Mouse (Mus musculus): ENCODE measurements around the gene Syt8.

Syt8 gene

DNA sequence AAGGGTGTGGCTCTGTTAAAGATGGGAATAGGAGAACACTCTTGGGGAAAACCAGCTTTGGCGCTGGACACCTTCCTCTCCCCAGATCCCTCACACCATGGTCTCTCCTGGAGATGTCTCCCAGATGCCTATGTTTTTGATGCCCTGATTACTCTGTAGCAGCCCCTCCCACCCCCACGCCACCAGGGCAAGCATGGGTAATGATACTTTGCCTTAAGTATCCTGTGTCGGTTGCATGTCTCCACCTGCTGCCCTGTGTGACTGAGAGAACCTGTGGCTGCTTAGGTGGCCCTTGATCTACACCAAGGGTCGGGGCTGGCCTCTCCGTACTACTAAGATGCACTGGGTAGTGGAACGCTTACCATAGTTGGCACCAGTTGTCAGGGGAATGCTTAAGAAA, 43.4 kb downstream of the Syt8 start:
- no peak for DNase-seq

DNA sequence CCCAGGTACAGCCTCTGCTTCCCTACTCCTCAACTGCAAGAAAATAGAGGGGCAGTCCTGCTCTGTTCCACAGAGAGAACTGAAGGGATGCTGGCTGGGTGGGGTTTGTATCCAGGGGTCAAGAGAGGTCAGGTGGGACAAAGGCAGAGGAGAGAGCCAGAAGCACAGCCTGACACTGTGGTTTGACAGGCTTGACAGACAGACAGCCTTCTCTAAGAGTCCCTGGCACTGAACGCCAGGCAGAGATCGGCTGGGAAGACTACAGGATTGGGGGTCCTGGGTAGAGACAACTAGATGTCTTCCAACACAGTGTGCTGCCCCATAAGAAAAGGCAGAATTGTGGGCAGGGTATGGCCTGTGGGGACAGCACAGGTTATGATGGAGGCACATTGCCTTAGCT, 43.9 kb downstream of the Syt8 start:
- DNase-seq = no peak

DNA sequence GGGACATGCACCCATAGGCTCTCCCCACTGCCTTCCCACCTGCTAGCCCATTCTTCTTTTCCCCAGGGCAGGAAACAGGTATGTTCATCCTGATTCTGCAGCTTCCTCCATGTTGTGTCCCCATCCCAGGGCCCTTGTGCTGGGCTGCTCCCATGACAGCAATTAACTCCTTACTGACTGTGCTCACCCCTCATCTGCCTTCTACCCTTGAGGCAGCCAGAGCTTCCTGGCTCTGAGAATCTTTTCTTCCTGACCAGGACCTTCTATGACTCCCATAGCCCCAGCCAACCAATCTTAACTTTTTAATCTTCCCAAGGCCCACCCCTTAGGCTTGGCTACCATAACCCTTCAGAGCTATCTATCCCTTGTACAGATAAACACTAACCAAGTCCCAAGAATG, 44.7 kb downstream of the Syt8 start:
- peak; percentile 0 for DNase-seq

DNA sequence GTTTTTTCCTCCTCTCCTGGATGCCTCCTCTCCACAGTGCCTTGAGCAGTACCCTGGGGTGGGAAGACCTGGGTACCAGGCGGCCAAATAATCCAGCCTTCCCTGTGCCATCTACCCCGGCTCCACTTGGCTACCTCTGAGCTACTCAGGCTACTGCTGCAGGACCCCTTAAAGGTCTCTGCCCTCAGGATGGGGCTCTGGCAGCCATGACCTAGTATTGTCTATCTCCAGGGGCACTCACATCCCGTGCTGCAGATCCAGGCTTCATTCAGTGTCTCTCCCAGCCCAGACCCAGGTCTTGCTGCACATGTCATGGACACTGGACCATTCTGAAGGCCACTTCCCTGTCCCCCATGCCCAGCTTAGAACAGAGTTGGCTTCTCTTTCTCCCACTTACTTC, 45.2 kb downstream of the Syt8 start:
- DNase-seq = peak; percentile 1

DNA sequence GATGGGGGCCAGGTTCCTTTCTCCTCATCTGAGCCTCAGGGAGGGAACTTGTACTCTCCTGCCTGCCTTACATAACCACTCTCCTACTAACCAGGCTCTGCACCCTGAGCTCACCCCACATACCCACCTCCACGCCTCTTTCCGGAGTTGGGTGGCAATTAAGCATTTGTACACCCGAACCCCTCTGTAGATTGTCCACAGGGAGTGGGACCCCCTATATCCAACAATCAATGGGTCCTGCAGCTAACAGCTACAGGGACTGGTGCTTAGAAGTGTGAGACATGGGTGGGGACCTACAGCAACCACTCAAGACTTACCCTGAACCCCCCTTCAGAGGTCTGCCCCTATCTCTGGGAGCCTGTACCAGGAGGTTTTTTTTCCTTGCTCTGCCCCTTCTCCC, 46.0 kb downstream of the Syt8 start:
- DNase-seq = no peak

DNA sequence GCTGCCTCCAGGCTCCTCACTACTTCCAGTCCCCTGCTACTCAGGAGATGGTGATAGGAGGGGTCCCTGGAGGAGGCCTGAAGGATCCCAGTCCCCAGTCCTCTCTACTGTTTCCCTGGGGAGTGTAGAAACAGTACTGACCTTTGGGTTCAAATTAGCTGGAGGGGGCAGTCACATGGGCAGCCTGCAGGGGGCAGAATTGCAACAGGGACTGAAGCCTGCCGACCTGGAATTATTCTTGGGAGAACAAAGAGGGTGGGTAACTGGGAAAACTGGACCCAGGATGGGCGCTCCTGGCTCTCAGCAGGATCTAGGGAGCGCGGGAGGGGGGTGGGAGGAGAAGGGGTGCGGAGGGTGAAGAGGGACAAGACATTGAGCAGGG, 46.5 kb downstream of the Syt8 start:
- DNase-seq = peak; percentile 37

DNA sequence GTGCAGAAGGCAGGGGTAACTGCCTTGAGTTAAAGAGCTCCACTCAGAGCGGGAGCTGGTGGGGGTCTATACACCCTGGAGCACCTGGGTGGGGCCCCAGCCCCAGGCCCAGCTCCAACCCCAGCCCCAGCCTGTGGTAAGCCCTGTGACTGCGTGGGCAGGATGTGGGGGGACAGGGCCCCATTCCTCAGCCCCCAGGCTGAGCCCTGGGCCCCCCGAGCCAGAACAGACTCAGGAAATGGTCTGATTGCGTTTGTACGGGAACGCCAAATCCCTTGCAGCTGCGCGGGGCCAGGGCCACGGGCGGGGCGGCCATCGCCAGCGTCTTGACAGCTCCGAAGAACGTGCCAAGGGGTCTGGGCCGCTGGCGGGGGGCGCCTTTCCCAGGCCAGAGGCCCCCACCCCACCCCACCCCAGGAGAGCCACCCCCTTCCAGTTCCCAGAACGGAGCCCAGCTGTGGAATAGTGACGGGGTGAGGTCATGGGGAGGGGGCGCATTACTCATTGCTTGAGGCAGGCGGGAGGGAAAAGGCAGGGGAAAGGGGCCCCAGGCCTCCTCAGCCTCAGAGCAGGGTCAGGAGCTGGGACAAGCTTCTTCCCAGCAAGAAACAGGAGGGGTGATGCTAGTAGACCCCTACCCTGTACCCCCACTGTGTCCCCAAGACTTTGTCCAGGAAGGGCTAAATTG, 47.1 kb downstream of the Syt8 start:
- DNase-seq = peak; percentile 12

DNA sequence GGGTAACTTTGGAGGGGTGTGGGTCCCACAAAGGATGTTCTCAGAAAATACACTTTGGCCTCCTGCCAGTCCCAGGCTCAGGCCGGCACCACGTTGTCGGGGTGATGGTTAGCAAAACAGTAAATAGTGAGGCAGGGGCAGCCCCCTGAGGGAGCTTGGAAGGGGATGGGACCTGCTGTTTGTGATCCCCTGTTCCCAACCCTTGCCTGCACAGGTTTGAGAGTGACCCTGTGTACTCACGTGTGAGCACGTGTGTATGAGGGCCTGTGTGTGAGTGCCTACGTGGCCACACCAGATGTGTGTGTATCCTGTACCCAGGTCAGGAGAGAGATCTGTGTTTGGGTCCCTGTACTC, 47.6 kb downstream of the Syt8 start:
- DNase-seq = peak; percentile 4

DNA sequence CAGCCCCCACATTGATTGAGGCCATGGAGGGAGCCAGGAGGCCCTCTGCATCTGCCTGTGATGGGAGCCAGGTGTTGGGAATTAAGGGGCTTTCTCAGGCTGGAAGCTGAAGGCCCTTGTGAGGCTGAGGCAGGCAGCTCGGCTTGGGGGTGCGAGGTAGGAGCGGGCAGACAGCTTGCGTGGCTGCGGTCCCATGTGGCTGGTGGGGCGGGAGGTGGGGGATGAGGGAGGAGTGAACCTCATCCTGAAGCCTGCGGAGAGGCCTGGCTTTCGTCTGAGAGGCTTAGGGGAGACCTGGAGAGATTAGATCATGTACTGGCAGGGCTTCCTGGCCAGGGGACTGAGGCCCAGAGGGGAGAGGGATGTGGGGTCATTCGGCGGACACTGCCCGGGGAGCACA, 48.5 kb downstream of the Syt8 start:
- peak; percentile 3 for DNase-seq

DNA sequence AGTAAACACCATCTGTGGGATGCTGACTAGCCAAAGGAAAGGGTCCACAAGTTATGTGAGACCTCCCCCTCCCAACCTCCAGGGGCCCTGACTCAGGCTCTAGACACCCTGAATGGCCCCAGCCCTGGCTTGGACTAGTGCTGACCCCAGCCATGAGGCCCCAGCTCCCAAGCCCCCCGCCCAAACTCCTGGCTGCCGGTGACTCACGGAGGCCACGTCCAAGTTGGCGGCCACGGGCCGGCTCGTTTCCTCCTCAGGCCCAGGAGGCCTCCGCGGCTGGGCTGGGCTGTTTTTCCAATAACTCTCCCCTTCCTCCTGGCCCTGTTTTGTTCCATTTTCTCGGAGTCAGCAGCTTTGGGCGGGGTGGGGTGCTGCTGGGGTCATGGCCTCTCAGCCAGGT, 50.1 kb downstream of the Syt8 start:
- DNase-seq = no peak

DNA sequence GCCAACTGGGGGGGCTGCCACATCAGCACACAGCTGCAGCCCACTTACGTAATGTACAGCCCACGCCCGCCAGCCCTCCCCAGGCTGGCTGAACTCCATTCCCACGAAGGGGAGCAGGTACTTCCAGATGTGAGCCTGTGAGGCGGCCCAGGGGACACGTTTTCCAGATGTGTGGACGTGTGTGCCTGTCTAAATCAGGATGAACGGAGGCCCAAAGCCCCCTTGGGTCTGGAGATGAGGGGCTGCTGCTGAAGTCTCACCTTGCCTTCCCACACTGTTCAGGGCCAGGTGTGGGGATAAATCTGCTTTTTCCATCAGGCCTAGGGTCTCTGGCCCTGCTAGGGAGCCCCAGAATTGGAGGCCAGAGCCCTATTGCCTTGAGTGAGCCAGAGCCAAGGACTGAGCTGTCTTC, 52.1 kb downstream of the Syt8 start:
- DNase-seq = no peak

DNA sequence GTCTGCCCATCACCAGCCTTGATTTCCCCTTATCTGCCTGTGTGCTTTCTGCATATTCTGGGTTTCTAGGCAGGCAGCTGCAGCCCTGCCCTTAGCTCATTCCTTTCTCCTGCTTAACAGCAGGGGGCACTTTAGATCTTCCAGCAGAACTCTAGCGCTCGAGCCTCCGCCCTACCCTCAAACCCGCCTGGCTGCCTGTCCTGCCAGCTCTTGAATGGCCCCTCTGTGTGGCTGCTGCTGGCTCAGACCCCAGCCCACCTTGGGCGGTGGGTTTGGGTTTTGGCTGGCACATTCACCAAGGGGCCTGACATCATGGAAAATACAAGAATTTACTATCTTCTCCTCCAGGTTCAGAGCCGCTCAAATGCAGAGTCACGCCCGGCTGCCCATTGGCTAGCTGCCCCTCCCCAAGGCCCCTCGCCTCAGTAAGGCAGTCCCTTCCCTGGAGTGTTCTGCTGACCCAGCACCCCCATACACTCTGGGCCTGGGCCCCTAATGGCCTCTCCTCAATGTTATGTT, 52.8 kb downstream of the Syt8 start:
- peak; percentile 43 for DNase-seq

DNA sequence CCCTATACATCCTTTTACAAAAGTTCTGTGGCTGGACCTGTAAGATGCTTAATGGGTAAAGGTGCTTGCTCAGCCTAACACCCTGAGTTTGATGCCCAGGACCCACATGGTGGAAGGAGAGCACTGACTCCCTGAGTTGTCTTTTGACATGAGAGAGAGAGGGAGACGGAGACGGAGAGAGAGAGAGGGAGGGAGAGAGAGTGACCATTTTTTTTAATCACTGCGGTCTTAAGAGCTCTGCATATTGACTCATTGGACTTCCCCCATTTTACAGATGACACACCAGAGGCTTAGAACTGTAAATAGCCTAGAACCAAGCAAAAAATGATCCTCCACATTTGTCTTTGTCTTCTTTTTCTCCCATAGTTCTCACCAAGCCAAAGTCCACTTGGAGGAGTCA, 53.4 kb downstream of the Syt8 start:
- DNase-seq = no peak
